Mouse (Mus musculus) hindbrain, embryonic 12.5 days (tissue): ENCODE results near the gene Msi2. TPM values are rescaled to one million over a fixed set of nuclear protein-coding genes. Genes with fewer than 3 reads are reported as not detected.
A peak's percentile ranks its signal among the peaks of the same experiment; 100 is the strongest.

Experiments used
- ATAC-seq: fragments of 200-750 bp; cut with Nextera tagmentation; 2 replicates; pipeline ENCODE4 v1.8.0; 2017; ENCODE audit warnings: moderate TSS enrichment; ENCODE audit not compliant: low FRiP score
- H3K27ac ChIP-seq: fragments of 300-500 bp; sonication (generic); 2 replicates; pipeline ENCODE4 v1.5.1; 2016; ENCODE audit warnings: mild to moderate bottlenecking
- H3K27me3 ChIP-seq: fragments of 300-500 bp; sonication (generic); 2 replicates; pipeline ENCODE4 v1.6.1; 2016; ENCODE audit warnings: mild to moderate bottlenecking
- H3K36me3 ChIP-seq: fragments of 300-500 bp; sonication (generic); 2 replicates; pipeline ENCODE4 v1.6.1; 2016; ENCODE audit warnings: mild to moderate bottlenecking
- H3K4me1 ChIP-seq: fragments of 300-500 bp; sonication (generic); 2 replicates; pipeline ENCODE4 v1.6.1; 2016
- H3K4me2 ChIP-seq: fragments of 300-500 bp; sonication (generic); replicated peaks from 2 replicates; pipeline ENCODE4 v1.6.1; 2016; ENCODE audit warnings: mild to moderate bottlenecking
- H3K4me3 ChIP-seq: fragments of 300-500 bp; sonication (generic); 2 replicates; pipeline ENCODE4 v1.5.1; 2016; ENCODE audit warnings: mild to moderate bottlenecking
- H3K9ac ChIP-seq: fragments of 300-500 bp; sonication (generic); 2 replicates; pipeline ENCODE4 v1.6.1; 2016; ENCODE audit warnings: mild to moderate bottlenecking, moderate library complexity
- H3K9me3 ChIP-seq: fragments of 300-500 bp; sonication (generic); replicated peaks from 2 replicates; pipeline ENCODE4 v1.6.1; 2016; ENCODE audit warnings: mild to moderate bottlenecking
- WGBS: fragments of 180-500 bp; shearing (Covaris S2); methylation state at CpG from one replicate; pipeline ENCODE4 v1.1.7; 2016; 5-methylcytosine and 5-hydroxymethylcytosine counted together
- polyA plus RNA-seq: library from polyadenylated mRNA; unstranded; fragments of >200 nt; fragmentation: Nextera tagmentation; extraction: Ambion mirVana; gene quantifications from 2 replicates; pipeline ENCODE4 v1.2.1, GENCODE M21; 2016

Msi2 gene
- polyA plus RNA-seq, 1 experiment from 2014 or later, result 35.9 TPM

- WGBS, result 77% methylated on average over 11 of the region's 11 CpGs
Measured at GRCm38 (mm10) chr11:88707228-88707775, 11.0 kb downstream of the Msi2 start.

GRCm38 (mm10) chr11:88704688-88705087 lies 13.6 kb downstream of the Msi2 start:
- Histone ChIP-seq H3K9me3 (no peaks in the 10 kb centered on the region), H3K4me2 (no peak overlapping the region), H3K4me1 (peaks cover 95% of the 10 kb centered on the region), H3K9ac (no peak overlapping the region), H3K36me3 (peaks cover 59% of the 10 kb centered on the region), H3K4me3 (no peak overlapping the region), H3K27me3 (no peaks in the 10 kb centered on the region), H3K27ac (peak overlapping the region; percentile 61; the same call in 1 of the 2 replicates)
- 53% methylated on average over 10 of the region's 10 CpGs for WGBS
- no peak for ATAC-seq

More at GRCm38 (mm10) chr11:88707228-88707775, 11.0 kb downstream of the Msi2 start:
- Histone ChIP-seq H3K4me2 (no peak overlapping the region), H3K27ac (no peak overlapping the region; the same call in 1 of the 2 replicates), H3K9ac (no peak overlapping the region), H3K9me3 (no peaks in the 10 kb centered on the region), H3K4me3 (no peak overlapping the region), H3K36me3 (peaks cover 64% of the 10 kb centered on the region), H3K4me1 (peaks cover 89% of the 10 kb centered on the region), H3K27me3 (no peaks in the 10 kb centered on the region)
- no peak for ATAC-seq

GRCm38 (mm10) chr11:88703220-88703619 lies 15.1 kb downstream of the Msi2 start:
- H3K9me3 ChIP-seq, result no peaks in the 10 kb centered on the region
- H3K36me3 ChIP-seq, result peaks cover 54% of the 10 kb centered on the region
- peaks cover 86% of the 10 kb centered on the region for H3K4me1 ChIP-seq
- no peak overlapping the region for H3K9ac ChIP-seq
- H3K27ac ChIP-seq, result peak overlapping the region; percentile 82
- peak overlapping the region; percentile 11; the same call in 1 of the 2 replicates for H3K4me2 ChIP-seq
- H3K27me3 ChIP-seq, result no peaks in the 10 kb centered on the region
- H3K4me3 ChIP-seq, result no peak overlapping the region
- 0 out of 2 replicates have a peak, but pooled peaks have one; percentile 49 for ATAC-seq
- 15% methylated on average over 4 of the region's 4 CpGs for WGBS

GRCm38 (mm10) chr11:88701976-88702659 lies 16.2 kb downstream of the Msi2 start:
- H3K4me1 ChIP-seq, result peaks cover 87% of the 10 kb centered on the region
- no peak overlapping the region for H3K9ac ChIP-seq
- 44% methylated on average over 6 of the region's 6 CpGs for WGBS
- no peaks in the 10 kb centered on the region for H3K9me3 ChIP-seq
- H3K36me3 ChIP-seq, result peaks cover 55% of the 10 kb centered on the region
- H3K27me3 ChIP-seq, result no peaks in the 10 kb centered on the region
- ATAC-seq, result peak; percentile 45; the same call in 1 of the 2 replicates
- H3K27ac ChIP-seq, result peak overlapping the region; percentile 65
- H3K4me2 ChIP-seq, result no peak overlapping the region
- H3K4me3 ChIP-seq, result no peak overlapping the region

- no peaks in the 10 kb centered on the region for H3K9me3 ChIP-seq
- no peak overlapping the region for H3K4me2 ChIP-seq
- no peak for ATAC-seq
- peaks cover 51% of the 10 kb centered on the region for H3K36me3 ChIP-seq
- H3K27me3 ChIP-seq, result no peaks in the 10 kb centered on the region
- peaks cover 87% of the 10 kb centered on the region for H3K4me1 ChIP-seq
- H3K4me3 ChIP-seq, result no peak overlapping the region
- no peak overlapping the region for H3K9ac ChIP-seq
- H3K27ac ChIP-seq, result peak overlapping the region; percentile 65
- 90% methylated on average over 6 of the region's 6 CpGs for WGBS
Measured at GRCm38 (mm10) chr11:88701020-88701419, 17.3 kb downstream of the Msi2 start.

- Histone ChIP-seq H3K4me3 (no peak overlapping the region), H3K9ac (no peak overlapping the region), H3K9me3 (no peaks in the 10 kb centered on the region), H3K27ac (peak overlapping the region; percentile 65), H3K4me1 (peaks cover 87% of the 10 kb centered on the region), H3K27me3 (no peaks in the 10 kb centered on the region), H3K4me2 (no peak overlapping the region), H3K36me3 (peaks cover 44% of the 10 kb centered on the region)
- ATAC-seq, result no peak
- 76% methylated on average over 15 of the region's 15 CpGs for WGBS
Measured at GRCm38 (mm10) chr11:88700202-88700711, 18.1 kb downstream of the Msi2 start.

- Histone ChIP-seq H3K9me3 (no peaks in the 10 kb centered on the region), H3K27ac (peak overlapping the region; percentile 76), H3K4me2 (peak overlapping the region; percentile 19), H3K4me1 (peaks cover 86% of the 10 kb centered on the region), H3K9ac (0 out of 2 replicates have a peak overlapping the region, but pooled peaks have one; percentile 36), H3K36me3 (peaks cover 15% of the 10 kb centered on the region), H3K27me3 (no peaks in the 10 kb centered on the region), H3K4me3 (no peak overlapping the region)
- 16% methylated on average over 20 of the region's 20 CpGs for WGBS
- ATAC-seq, result no peak
Measured at GRCm38 (mm10) chr11:88693905-88694893, 24.1 kb downstream of the Msi2 start.

GRCm38 (mm10) chr11:88693002-88693769 lies 25.1 kb downstream of the Msi2 start:
- H3K4me2 ChIP-seq, result peak overlapping the region; percentile 17; the same call in 1 of the 2 replicates
- H3K36me3 ChIP-seq, result peaks cover 23% of the 10 kb centered on the region
- no peaks in the 10 kb centered on the region for H3K9me3 ChIP-seq
- H3K27me3 ChIP-seq, result no peaks in the 10 kb centered on the region
- H3K27ac ChIP-seq, result peak overlapping the region; percentile 76
- 32% methylated on average over 13 of the region's 13 CpGs for whole genome bisulfite sequencing
- H3K9ac ChIP-seq, result peak overlapping the region; percentile 36; the same call in 1 of the 2 replicates
- ATAC-seq, result no peak
- H3K4me1 ChIP-seq, result peaks cover 93% of the 10 kb centered on the region
- no peak overlapping the region for H3K4me3 ChIP-seq

GRCm38 (mm10) chr11:88692374-88692773 lies 25.9 kb downstream of the Msi2 start:
- WGBS, result 35% methylated on average over 9 of the region's 10 CpGs
- no peak; the same call in 1 of the 2 replicates for ATAC-seq
- Histone ChIP-seq H3K4me3 (no peak overlapping the region), H3K9me3 (no peaks in the 10 kb centered on the region), H3K4me1 (peaks cover 86% of the 10 kb centered on the region), H3K9ac (no peak overlapping the region), H3K27me3 (no peaks in the 10 kb centered on the region), H3K27ac (peak overlapping the region; percentile 60; the same call in 1 of the 2 replicates), H3K4me2 (no peak overlapping the region), H3K36me3 (peaks cover 24% of the 10 kb centered on the region)

- no peaks in the 10 kb centered on the region for H3K9me3 ChIP-seq
- peaks cover 72% of the 10 kb centered on the region for H3K4me1 ChIP-seq
- H3K9ac ChIP-seq, result no peak overlapping the region
- no peak overlapping the region for H3K4me3 ChIP-seq
- no peak for ATAC-seq
- peak overlapping the region; percentile 52 for H3K27ac ChIP-seq
- whole genome bisulfite sequencing, result 10% methylated on average over 12 of the region's 12 CpGs
- H3K4me2 ChIP-seq, result peak overlapping the region; percentile 4; the same call in 1 of the 2 replicates
- H3K36me3 ChIP-seq, result peaks cover 29% of the 10 kb centered on the region
- H3K27me3 ChIP-seq, result no peaks in the 10 kb centered on the region
Measured at GRCm38 (mm10) chr11:88690556-88691287, 27.6 kb downstream of the Msi2 start.
